ENCODE assay signal across 21 mouse cellular contexts in the genomic region with DNA sequence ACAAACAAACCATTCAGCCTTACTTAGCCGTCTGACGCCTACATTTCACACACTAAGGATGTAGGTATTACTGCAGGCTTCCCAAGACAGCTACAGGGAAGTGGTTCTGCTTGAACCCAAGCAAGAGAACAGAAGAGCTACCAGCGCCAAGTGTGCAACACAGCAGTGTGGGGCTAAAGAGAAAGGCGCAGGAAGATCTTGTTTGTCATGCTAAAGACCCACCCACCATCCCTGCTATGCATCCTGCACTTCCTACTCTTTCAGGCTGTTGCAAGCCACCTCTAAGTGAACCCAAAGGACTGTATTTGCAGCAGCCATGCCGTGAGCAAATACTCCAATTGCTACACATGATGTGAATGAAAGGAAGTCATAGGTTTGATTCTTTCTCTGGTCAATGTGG. TPM values are rescaled to one million over a fixed set of nuclear protein-coding genes. Genes with fewer than 3 reads are reported as not detected.
DNase-seq lines count a peak whose midpoint lies in the region; ATAC-seq and TF ChIP-seq lines count a peak whose summit lies in the region.
"Had no signal": no experiment of that assay in that cellular context is flagged by ENCODE, and none has a peak within 500 bp of the region (broad histone marks: within the 10 kb centered on the region; RNA-seq: fewer than 3 reads in every experiment).

No protein-coding gene starts in this region.

- no peak for TF ChIP-seq CTCF in gastrocnemius, adult 2 months (IDR thresholded peaks at IDR 0.05)
- TF ChIP-seq CTCF in liver, postnatal 0 days (IDR thresholded peaks at IDR 0.05; ENCODE audit: low read depth), result no peak

- no peak overlapping the region for H3K9ac ChIP-seq in liver, embryonic 13.5 days
- no peak overlapping the region for H3K9ac ChIP-seq in liver, postnatal 0 days (replicated peaks)
- H3K9ac ChIP-seq: embryonic facial prominence, embryonic 12.5 days; forebrain, embryonic 12.5 days; hindbrain, embryonic 12.5 days; intestine, embryonic 15.5 days had no signal

- no peak for ATAC-seq in liver, embryonic 13.5 days (ENCODE audit: low read depth)
- no peak for ATAC-seq in liver, postnatal 0 days
- ATAC-seq: forebrain, embryonic 16.5 days; intestine, embryonic 15.5 days had no signal

- no peak for DNase-seq in gastrocnemius, adult 2 months
- no peak for DNase-seq in gastrocnemius, postnatal 36 days
- DNase-seq in liver, embryonic 13.5 days, result no peak
- no peak for DNase-seq in liver, postnatal 0 days
- DNase-seq in ZHBTc4 (ENCODE audit: low read depth, low spot score) (peak; percentile 74), MN1 (ENCODE audit: low spot score) (no peak)
- DNase-seq in lung, postnatal 14 days, result no peak
- DNase-seq: adrenal gland, postnatal 10 days; cerebellum, adult 11 months; cerebellum, adult 9-10 months; cerebellum, postnatal 25 days; heart, adult 18-20 months; heart, postnatal 10 days; heart, postnatal 4 days had no signal

- peaks cover 13% of the 10 kb centered on the region for H3K36me3 ChIP-seq in liver, embryonic 13.5 days
- peaks cover 7% of the 10 kb centered on the region; the same call in 1 of the 2 replicates for H3K36me3 ChIP-seq in liver, postnatal 0 days (replicated peaks; ENCODE audit: insufficient read depth, low read length)
- H3K36me3 ChIP-seq: embryonic facial prominence, embryonic 12.5 days; forebrain, embryonic 12.5 days; heart, embryonic 10.5 days; hindbrain, embryonic 12.5 days; intestine, embryonic 15.5 days had no signal

- no peak overlapping the region for H3K4me3 ChIP-seq in gastrocnemius, adult 2 months
- H3K4me3 ChIP-seq in liver, embryonic 13.5 days (replicated peaks), result no peak overlapping the region
- H3K4me3 ChIP-seq in liver, postnatal 0 days (ENCODE audit: low read depth, low read length), result no peak overlapping the region
- H3K4me3 ChIP-seq: embryonic facial prominence, embryonic 12.5 days; forebrain, embryonic 12.5 days; heart, embryonic 10.5 days; hindbrain, embryonic 12.5 days; intestine, embryonic 15.5 days had no signal

- H3K4me1 ChIP-seq in liver, embryonic 13.5 days (replicated peaks), result peaks cover 22% of the 10 kb centered on the region
- no peaks in the 10 kb centered on the region for H3K4me1 ChIP-seq in liver, postnatal 0 days (ENCODE audit: insufficient read depth)
- H3K4me1 ChIP-seq: embryonic facial prominence, embryonic 12.5 days; forebrain, embryonic 12.5 days had no signal

- no peaks in the 10 kb centered on the region for H3K9me3 ChIP-seq in liver, embryonic 13.5 days (replicated peaks)
- H3K9me3 ChIP-seq in liver, postnatal 0 days (ENCODE audit: low read length), result no peaks in the 10 kb centered on the region
- H3K9me3 ChIP-seq: embryonic facial prominence, embryonic 12.5 days; forebrain, embryonic 12.5 days; G1E; heart, embryonic 10.5 days; hindbrain, embryonic 12.5 days; intestine, embryonic 15.5 days had no signal

- intact Hi-C loops in gastrocnemius, adult 2 months (cut with DNase I), result no loop called here
- intact Hi-C loops in gastrocnemius, postnatal 36 days (cut with DNase I), result no loop called here

- no peaks in the 10 kb centered on the region for H3K27me3 ChIP-seq in liver, embryonic 13.5 days
- no peaks in the 10 kb centered on the region for H3K27me3 ChIP-seq in liver, postnatal 0 days (ENCODE audit: insufficient read depth, low read length)
- H3K27me3 ChIP-seq: embryonic facial prominence, embryonic 12.5 days; forebrain, embryonic 12.5 days; hindbrain, embryonic 12.5 days; intestine, embryonic 15.5 days had no signal

- no peak for TF ChIP-seq EP300 in liver, postnatal 0 days (IDR thresholded peaks at IDR 0.05; ENCODE audit: low read depth)

- H3K27ac ChIP-seq in gastrocnemius, adult 2 months, result peak overlapping the region; percentile 12; the same call in 1 of the 2 replicates
- peak overlapping the region; percentile 44 for H3K27ac ChIP-seq in liver, embryonic 13.5 days
- H3K27ac ChIP-seq in liver, postnatal 0 days (ENCODE audit: low read depth), result no peak overlapping the region
- H3K27ac ChIP-seq: embryonic facial prominence, embryonic 12.5 days; heart, embryonic 10.5 days; hindbrain, embryonic 12.5 days; intestine, embryonic 15.5 days had no signal

- 83% methylated on average over 5 of the region's 5 CpGs for WGBS in liver, embryonic 13.5 days (ENCODE audit: insufficient replicate concordance)
- WGBS in liver, postnatal 0 days (ENCODE audit: insufficient replicate concordance), result 81% methylated on average over 5 of the region's 5 CpGs

- no peak overlapping the region for H3K4me2 ChIP-seq in liver, embryonic 13.5 days
- H3K4me2 ChIP-seq in liver, postnatal 0 days (ENCODE audit: low read depth, low read length), result no peak overlapping the region
- H3K4me2 ChIP-seq: embryonic facial prominence, embryonic 12.5 days; forebrain, embryonic 12.5 days; hindbrain, embryonic 12.5 days; intestine, embryonic 15.5 days had no signal

RNA-seq across cellular contexts. Expression of gene Ncoa7, which starts 29.9 kb away (rescaled TPM):
- 1 to 10 TPM; 1.5 to 2.8 TPM for total RNA-seq in gastrocnemius, adult 2 months (2021)
- total RNA-seq in gastrocnemius, postnatal 36 days (2021), result 1 to 10 TPM; 2.1 to 2.5 TPM
- polyA plus RNA-seq in liver, embryonic 13.5 days (2015; fragmentation: Nextera tagmentation; extraction: Ambion mirVana), result 11.8 and 13.9 TPM in 2 replicates
- 6.4 TPM in 2 replicates for polyA plus RNA-seq in liver, postnatal 0 days (2015; fragmentation: Nextera tagmentation; extraction: Ambion mirVana)
